Mouse (Mus musculus): ENCODE measurements around the gene Tnfaip2. TPM values are rescaled to one million over a fixed set of nuclear protein-coding genes. Genes with fewer than 3 reads are reported as not detected.

Tnfaip2 gene
- polyA plus RNA-seq, 1 experiment from 2014 or later: 17.0 TPM

- Histone ChIP-seq H3K4me3 (ENCODE audit: low read depth, low read length) (no peak overlapping the region), H3K4me2 (replicated peaks; ENCODE audit: low read depth, low read length) (no peak overlapping the region), H3K36me3 (ENCODE audit: insufficient read depth, low read length) (no peaks in the 10 kb centered on the region), H3K27me3 (replicated peaks; ENCODE audit: insufficient read depth, low read length) (no peaks in the 10 kb centered on the region), H3K9me3 (ENCODE audit: low read length) (no peaks in the 10 kb centered on the region), H3K4me1 (ENCODE audit: insufficient read depth, low read depth, low read length) (no peaks in the 10 kb centered on the region), H3K27ac (ENCODE audit: low read length) (no peak overlapping the region), H3K9ac (replicated peaks; ENCODE audit: low read depth) (no peak overlapping the region)
- ATAC-seq (no peak), DNase-seq (ENCODE audit: low spot score) (no peak)
- 80% methylated on average over 7 of the region's 7 CpGs for WGBS
- TF ChIP-seq EP300 (IDR thresholded peaks at IDR 0.05) (no peak), CTCF (IDR thresholded peaks at IDR 0.05) (no peak)
Observed at GRCm38 (mm10) chr12:111468206-111468605, 25.9 kb downstream of the Tnfaip2 start.

GRCm38 (mm10) chr12:111469507-111469906, 27.2 kb downstream of the Tnfaip2 start:
- TF ChIP-seq CTCF (IDR thresholded peaks at IDR 0.05) (peak; percentile 93), EP300 (IDR thresholded peaks at IDR 0.05) (no peak)
- no peaks in the 10 kb centered on the region for H3K4me1 ChIP-seq (ENCODE audit: insufficient read depth, low read depth, low read length)
- H3K4me2 ChIP-seq (replicated peaks; ENCODE audit: low read depth, low read length): no peak overlapping the region
- ATAC-seq (peak; percentile 55; the same call in 1 of the 2 replicates), DNase-seq (ENCODE audit: low spot score) (peak; percentile 88)
- no peaks in the 10 kb centered on the region for H3K9me3 ChIP-seq (ENCODE audit: low read length)
- no peak overlapping the region for H3K9ac ChIP-seq (replicated peaks; ENCODE audit: low read depth)
- H3K36me3 ChIP-seq (ENCODE audit: insufficient read depth, low read length): no peaks in the 10 kb centered on the region
- 4% methylated on average over 8 of the region's 8 CpGs for WGBS
- no peak overlapping the region for H3K4me3 ChIP-seq (ENCODE audit: low read depth, low read length)
- H3K27ac ChIP-seq (ENCODE audit: low read length): no peak overlapping the region
- H3K27me3 ChIP-seq (replicated peaks; ENCODE audit: insufficient read depth, low read length): no peaks in the 10 kb centered on the region

GRCm38 (mm10) chr12:111471119-111471518, 28.9 kb downstream of the Tnfaip2 start:
- no peak for TF ChIP-seq CTCF (IDR thresholded peaks at IDR 0.05)
- TF ChIP-seq EP300 (IDR thresholded peaks at IDR 0.05): no peak
- WGBS: 48% methylated on average over 1 of the region's 1 CpGs
- ATAC-seq: no peak

GRCm38 (mm10) chr12:111471721-111472120, 29.5 kb downstream of the Tnfaip2 start:
- no peak for DNase-seq (ENCODE audit: low spot score)
- TF ChIP-seq CTCF (IDR thresholded peaks at IDR 0.05) (no peak), EP300 (IDR thresholded peaks at IDR 0.05) (no peak)
- ATAC-seq: no peak
- 54% methylated on average over 3 of the region's 3 CpGs for WGBS
- H3K4me3 ChIP-seq (ENCODE audit: low read depth, low read length): no peak overlapping the region
- H3K4me2 ChIP-seq (replicated peaks; ENCODE audit: low read depth, low read length): no peak overlapping the region
- H3K36me3 ChIP-seq (ENCODE audit: insufficient read depth, low read length): no peaks in the 10 kb centered on the region
- no peaks in the 10 kb centered on the region for H3K27me3 ChIP-seq (replicated peaks; ENCODE audit: insufficient read depth, low read length)
- no peak overlapping the region for H3K9ac ChIP-seq (replicated peaks; ENCODE audit: low read depth)
- no peaks in the 10 kb centered on the region for H3K4me1 ChIP-seq (ENCODE audit: insufficient read depth, low read depth, low read length)
- no peak overlapping the region for H3K27ac ChIP-seq (ENCODE audit: low read length)
- no peaks in the 10 kb centered on the region for H3K9me3 ChIP-seq (ENCODE audit: low read length)

More at GRCm38 (mm10) chr12:111471119-111471518, 28.9 kb downstream of the Tnfaip2 start:
- Histone ChIP-seq H3K27ac (ENCODE audit: low read length) (no peak overlapping the region), H3K36me3 (ENCODE audit: insufficient read depth, low read length) (no peaks in the 10 kb centered on the region), H3K27me3 (replicated peaks; ENCODE audit: insufficient read depth, low read length) (no peaks in the 10 kb centered on the region), H3K4me1 (ENCODE audit: insufficient read depth, low read depth, low read length) (no peaks in the 10 kb centered on the region), H3K4me3 (ENCODE audit: low read depth, low read length) (no peak overlapping the region), H3K9me3 (ENCODE audit: low read length) (no peaks in the 10 kb centered on the region), H3K4me2 (replicated peaks; ENCODE audit: low read depth, low read length) (no peak overlapping the region), H3K9ac (replicated peaks; ENCODE audit: low read depth) (no peak overlapping the region)
- no peak for DNase-seq (ENCODE audit: low spot score)

GRCm38 (mm10) chr12:111472886-111473285, 30.6 kb downstream of the Tnfaip2 start:
- Histone ChIP-seq H3K27me3 (replicated peaks; ENCODE audit: insufficient read depth, low read length) (no peaks in the 10 kb centered on the region), H3K4me2 (replicated peaks; ENCODE audit: low read depth, low read length) (no peak overlapping the region), H3K27ac (ENCODE audit: low read length) (no peak overlapping the region), H3K9ac (replicated peaks; ENCODE audit: low read depth) (no peak overlapping the region), H3K36me3 (ENCODE audit: insufficient read depth, low read length) (no peaks in the 10 kb centered on the region), H3K4me1 (ENCODE audit: insufficient read depth, low read depth, low read length) (no peaks in the 10 kb centered on the region), H3K9me3 (ENCODE audit: low read length) (no peaks in the 10 kb centered on the region), H3K4me3 (ENCODE audit: low read depth, low read length) (no peak overlapping the region)
- no peak for TF ChIP-seq CTCF (IDR thresholded peaks at IDR 0.05)
- TF ChIP-seq EP300 (IDR thresholded peaks at IDR 0.05): no peak
- WGBS: 61% methylated on average over 5 of the region's 5 CpGs
- no peak for DNase-seq (ENCODE audit: low spot score)
- no peak for ATAC-seq

- DNase-seq (ENCODE audit: low spot score) (no peak), ATAC-seq (no peak)
- 90% methylated on average over 3 of the region's 3 CpGs for WGBS
Observed at GRCm38 (mm10) chr12:111474384-111474783, 32.1 kb downstream of the Tnfaip2 start.

More at GRCm38 (mm10) chr12:111474384-111474783, 32.1 kb downstream of the Tnfaip2 start:
- Histone ChIP-seq H3K9me3 (ENCODE audit: low read length) (no peaks in the 10 kb centered on the region), H3K4me2 (replicated peaks; ENCODE audit: low read depth, low read length) (no peak overlapping the region), H3K4me3 (ENCODE audit: low read depth, low read length) (no peak overlapping the region), H3K27me3 (replicated peaks; ENCODE audit: insufficient read depth, low read length) (no peaks in the 10 kb centered on the region), H3K4me1 (ENCODE audit: insufficient read depth, low read depth, low read length) (no peaks in the 10 kb centered on the region), H3K27ac (ENCODE audit: low read length) (no peak overlapping the region), H3K9ac (replicated peaks; ENCODE audit: low read depth) (no peak overlapping the region), H3K36me3 (ENCODE audit: insufficient read depth, low read length) (no peaks in the 10 kb centered on the region)
- no peak for TF ChIP-seq EP300 (IDR thresholded peaks at IDR 0.05)
- no peak for TF ChIP-seq CTCF (IDR thresholded peaks at IDR 0.05)

Measured in lung, postnatal 0 days (tissue).